Mouse (Mus musculus) bone marrow, adult 2 months (tissue): ENCODE data around the gene Rsph10b.

Source experiments
- CTCF ChIP-seq: fragments of 200-500 bp; IDR thresholded peaks from 2 replicates; pipeline ENCODE4 v1.5.1; 2011; ENCODE audit warnings: low read length, control low read depth; ENCODE audit not compliant: control insufficient read depth, insufficient read depth
- POLR2A ChIP-seq: fragments of 200-500 bp; IDR thresholded peaks from 2 replicates; pipeline ENCODE4 v1.6.1; 2011; ENCODE audit warnings: low read depth, mild to moderate bottlenecking, control low read depth, low read length, borderline replicate concordance; ENCODE audit not compliant: control insufficient read depth

GRCm38 (mm10) chr5:143927875-143928274 is 5.0 kb upstream of the Rsph10b start, which contains the start of gene Gm42421:
- no peak for TF ChIP-seq CTCF
- no peak for TF ChIP-seq POLR2A
